Mouse (Mus musculus): ENCODE data around the gene Arhgap22. TPM values are rescaled to one million over a fixed set of nuclear protein-coding genes. Genes with fewer than 3 reads are reported as not detected.
A peak's percentile ranks its signal among the peaks of the same experiment; 100 is the strongest.

Gene Arhgap22
- total RNA-seq, 2 experiments from 2014 or later = 9.9 to 10.9 TPM

DNA sequence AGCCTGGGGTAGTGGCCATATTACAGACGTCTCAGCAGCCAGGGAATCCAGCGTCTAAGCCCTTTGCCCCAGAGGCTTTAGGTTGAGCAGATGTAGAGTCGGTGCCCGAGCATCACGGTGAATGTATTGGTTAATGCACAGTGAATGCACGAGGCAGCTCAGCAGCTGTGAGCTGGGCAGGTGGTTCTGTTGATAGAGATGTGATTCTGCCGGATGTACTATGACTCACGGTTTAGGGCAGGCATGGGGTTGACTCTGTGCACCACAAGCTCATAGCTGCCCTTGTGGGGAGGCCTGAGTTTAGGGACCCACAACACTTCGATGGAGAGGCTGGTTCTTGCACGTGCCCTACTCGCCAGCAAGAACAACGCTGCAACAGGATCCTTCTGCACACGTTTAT, 51.0 kb downstream of the Arhgap22 start:
- no peak for DNase-seq (ENCODE audit: low spot score in 2 of 2)

DNA sequence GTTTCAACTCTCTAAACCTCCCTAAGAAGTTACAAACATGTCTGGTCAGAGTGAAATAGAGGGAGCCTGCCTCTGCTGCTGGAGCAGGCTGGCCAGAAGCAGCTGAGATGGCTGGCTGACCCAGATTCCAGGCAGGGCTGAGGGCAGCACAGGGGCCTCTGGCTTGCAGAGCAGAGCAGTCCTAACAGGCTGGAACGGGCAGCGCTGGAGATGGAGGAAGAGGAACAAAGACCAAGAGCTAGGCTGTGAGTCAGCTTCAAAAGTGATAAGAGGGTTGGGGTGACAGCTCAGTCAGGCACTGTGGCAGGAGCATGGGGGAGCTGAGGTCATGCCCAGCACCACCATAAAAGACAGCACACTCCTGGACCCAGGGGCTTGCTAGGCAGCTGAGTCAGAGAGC, 62.4 kb downstream of the Arhgap22 start:
- DNase-seq (ENCODE audit: low spot score in 2 of 2) = no peak

DNA sequence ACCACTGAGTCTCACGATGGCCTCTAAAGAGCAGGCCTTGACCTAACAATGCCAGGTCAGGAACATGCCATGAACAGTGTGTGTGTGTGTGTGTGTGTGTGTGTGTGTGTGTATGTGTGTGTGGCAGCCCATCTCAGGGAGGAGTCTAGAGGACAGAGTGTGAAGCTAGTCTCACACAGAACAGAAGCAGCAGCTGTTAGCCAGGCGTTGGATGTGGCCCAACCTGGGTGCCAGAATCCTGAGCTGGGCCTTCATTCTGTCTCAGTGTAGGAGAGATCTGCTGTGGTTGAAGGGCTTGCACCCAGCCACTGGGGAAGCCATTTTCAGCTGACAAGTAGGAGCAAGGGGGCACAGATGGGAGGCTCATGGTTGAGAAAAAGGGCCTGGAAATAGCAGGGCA, 64.5 kb downstream of the Arhgap22 start:
- no peak for DNase-seq (ENCODE audit: low spot score in 2 of 2)

DNA sequence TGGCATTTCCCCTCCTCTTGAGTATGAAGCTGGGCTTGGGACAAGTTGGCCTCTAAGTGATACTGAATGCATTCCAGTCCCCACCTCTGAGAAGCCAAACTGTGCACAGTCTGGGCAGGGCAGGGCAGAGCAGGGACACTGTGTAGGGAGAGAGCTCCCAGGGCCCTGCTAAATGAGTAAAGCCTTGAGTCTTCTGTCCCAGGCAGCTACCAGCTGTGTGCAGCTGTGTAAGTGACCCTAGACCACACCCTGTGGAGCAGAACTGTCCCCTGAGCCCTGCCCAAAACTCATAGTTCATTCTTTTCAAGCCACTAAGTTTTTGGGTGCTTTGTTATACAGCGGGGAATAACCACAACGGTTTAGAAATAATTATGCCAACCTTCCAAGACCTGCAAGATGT, 67.1 kb downstream of the Arhgap22 start:
- DNase-seq (ENCODE audit: low spot score in 2 of 2) = no peak

DNA sequence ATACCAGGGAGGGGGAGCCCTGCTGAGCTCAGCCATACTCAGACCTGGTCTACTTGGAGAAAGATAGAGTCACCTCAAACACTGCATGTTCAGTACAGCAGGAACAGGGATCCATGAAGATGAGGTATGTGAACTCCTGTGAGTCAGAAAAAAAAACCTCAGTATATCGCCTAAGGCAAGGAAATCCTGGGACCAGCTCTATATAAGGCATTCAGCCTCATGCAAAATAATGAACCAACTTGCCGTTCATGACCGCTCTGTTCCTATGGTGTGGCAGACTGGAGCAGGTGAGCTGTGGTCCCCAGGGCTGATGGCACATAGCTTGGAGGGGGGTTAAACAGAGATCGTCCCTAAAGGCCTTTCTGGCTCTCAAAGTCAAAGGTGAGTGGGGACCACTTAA, 68.6 kb downstream of the Arhgap22 start:
- DNase-seq (ENCODE audit: low spot score in 2 of 2) = no peak

DNA sequence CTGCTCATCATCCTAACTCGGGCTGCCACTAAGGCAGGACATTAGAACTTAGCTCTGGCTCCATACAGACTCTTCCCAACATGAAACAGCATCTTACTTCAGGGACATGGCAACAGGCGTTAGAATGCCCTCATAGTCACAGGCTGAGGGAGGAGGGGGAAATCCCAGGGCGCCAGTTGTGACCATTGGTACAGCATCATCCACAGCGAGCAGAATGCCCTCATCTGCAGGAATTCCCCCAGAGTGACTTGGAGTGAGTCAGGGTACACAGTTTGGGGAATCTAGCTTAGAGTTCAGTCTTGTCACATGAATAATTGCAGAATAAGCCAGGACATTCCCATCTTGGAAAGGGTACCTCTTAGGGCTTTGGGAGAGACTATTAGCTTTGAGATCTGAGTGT, 74.1 kb downstream of the Arhgap22 start:
- DNase-seq (ENCODE audit: low spot score in 2 of 2) = no peak

DNA sequence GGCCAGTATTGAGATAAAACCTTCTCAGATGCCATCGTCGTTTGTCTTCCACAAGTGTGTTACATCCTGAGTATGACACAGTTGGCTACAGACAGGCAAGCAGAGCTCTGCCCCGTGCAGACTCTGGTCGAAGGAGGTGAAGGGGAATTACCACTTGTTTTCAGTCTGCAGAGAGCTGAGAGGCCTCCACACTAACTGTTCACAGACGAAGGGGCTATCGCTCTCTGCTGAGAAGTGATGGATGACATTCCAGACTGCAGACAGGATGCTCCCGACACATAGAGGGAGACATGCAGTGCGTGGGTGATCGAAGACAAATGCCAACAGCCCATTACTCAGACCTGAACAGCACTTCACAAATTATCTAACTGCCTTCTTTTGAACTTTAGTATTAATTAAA, 76.2 kb downstream of the Arhgap22 start:
- no peak for DNase-seq (ENCODE audit: low spot score in 2 of 2)

DNA sequence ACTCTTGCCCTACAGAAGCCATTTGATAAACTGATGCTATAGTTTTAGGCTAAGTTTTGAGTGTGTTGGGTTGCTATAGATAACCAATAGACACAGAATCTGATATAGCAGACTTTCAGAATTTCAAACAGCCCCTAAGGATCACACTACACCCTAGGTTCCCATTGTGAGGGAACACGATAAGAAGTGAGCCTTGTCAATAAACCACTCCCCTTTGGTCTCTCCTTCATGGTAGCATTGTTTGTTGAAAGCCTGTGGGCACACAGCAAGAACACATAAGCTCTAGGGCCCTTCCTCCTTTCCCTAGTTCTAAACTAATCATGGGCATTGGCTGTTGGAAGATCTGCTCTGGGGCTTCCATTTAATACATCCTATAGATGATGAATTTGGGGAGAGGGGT, 80.7 kb downstream of the Arhgap22 start:
- no peak for DNase-seq (ENCODE audit: low spot score in 2 of 2)

DNA sequence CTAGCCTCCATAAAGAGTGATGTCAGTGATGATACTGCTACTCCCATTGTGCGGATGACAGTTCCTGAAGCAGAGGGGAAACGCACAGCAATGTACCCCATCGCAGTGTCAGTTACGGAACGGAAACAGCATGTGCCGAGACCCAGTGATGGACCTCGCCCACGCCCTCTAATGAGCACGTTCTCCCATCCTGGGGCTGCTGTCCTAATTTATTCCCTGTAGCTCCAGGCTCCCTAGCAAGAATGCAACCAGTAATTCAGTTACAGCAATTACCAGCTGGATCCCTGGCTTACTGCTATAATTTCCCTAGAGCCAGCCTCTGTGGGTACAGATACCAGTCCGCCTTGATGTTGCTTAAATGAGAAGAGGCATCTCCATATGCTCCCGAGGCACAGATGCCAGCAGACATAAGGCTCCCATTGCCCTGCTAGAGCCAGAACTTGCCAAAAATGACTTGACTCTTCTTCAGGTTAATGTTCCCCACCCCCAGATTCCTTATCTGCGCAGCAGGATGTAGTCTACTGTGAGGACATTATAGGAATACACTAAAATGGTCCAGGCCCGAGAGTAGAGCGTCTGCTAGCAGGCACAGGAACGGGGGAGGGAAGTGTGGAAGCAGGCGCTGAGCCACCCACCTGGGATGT, 83.0 kb downstream of the Arhgap22 start:
- peak; percentile 58 to 74 for DNase-seq (ENCODE audit: low spot score in 2 of 2)

DNA sequence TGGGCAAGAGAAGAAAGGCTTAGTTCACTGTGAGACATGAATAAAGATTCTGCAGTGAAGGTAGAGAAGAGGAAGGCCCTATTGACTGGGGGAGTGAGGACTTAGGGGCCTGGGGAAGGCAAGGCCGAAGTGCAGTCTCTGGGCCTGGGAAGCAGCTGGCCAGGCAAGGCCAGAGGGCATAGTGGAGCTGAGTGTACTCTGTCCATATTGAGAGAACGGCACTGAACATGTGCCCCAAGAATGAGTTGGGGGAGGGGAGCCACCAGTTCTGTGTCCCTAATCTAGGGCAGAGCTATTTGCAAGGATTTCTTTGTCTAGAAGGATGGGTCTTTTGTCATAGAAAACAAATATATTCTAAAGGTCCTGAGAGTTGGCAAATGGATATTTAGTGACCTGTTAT, 86.8 kb downstream of the Arhgap22 start:
- DNase-seq (ENCODE audit: low spot score in 2 of 2) = no peak

DNA sequence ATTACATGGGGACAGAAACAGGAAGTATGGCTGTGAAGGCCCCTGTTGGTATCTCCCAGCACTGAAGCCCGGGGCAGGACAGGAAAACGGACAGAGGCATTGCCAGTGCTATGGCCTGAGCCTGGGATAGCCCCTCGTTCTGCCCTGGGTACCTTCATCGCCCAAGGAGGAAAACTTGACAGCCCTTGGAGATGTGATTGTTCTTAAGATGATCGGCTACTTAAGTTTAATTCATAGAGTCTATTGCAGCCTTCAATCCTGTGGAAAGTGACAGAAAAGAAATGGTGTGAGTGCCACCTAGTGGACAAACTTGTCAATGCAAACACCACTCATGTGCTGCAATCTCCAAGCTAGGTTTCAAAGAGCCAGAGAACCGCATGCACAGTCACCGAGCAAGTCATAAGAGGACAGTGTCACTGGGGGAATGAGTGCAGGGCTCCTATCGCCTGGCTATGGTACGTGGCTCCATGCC, 89.6 kb downstream of the Arhgap22 start:
- DNase-seq (ENCODE audit: low spot score in 2 of 2) = peak; percentile 83 to 91

DNA sequence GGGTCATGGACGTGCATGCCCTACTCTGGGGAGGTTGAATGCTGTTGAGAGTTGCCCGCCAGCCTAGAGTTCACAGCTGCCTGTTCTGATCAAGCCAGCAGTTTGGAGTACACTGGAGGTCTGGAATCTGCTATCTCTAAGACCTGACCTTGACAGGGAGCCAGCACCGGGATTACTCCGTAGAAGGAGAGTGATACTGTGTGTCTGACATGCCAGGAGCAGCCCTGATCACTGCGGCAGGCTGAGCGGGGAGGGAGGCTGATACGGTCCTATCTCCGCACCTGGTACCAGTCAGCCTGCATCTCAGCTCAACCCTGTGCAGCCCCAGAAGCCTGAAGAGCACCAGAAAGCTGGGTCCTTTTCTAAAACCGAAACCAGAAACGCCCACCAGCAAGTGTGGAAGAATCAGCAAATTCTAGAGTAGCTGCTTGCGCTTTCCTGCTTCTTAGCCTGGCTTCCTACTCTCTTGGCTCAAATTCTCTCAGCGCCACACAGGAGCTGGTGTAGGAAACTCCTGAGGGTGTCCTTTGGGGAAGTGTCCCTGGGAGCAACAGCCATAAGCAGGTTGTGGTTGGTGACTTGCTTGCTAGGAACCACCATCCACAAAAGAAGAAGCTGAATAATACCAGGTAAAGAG, 91.9 kb downstream of the Arhgap22 start:
- no peak for DNase-seq (ENCODE audit: low spot score in 2 of 2)

DNA sequence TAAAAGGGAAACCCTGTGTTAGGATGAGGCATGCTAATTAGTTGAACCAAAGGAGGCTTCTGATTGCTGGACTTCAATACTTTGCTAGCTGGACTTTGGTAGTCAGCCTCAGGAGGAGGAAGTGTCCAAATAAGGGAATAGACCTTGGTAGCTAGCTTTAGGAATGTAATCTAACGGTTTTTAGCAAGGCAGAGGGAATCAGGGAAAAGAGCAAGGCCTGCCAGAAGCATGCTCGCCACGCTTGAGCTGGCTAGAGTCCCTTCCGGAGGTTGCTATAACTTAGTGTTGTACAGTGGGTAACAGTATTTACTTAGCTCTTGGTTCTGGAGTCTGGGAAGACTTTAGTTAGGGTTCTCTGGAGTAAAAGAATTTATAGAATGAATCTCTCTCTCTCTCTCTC, 96.9 kb downstream of the Arhgap22 start:
- no peak for DNase-seq (ENCODE audit: low spot score in 2 of 2)

DNA sequence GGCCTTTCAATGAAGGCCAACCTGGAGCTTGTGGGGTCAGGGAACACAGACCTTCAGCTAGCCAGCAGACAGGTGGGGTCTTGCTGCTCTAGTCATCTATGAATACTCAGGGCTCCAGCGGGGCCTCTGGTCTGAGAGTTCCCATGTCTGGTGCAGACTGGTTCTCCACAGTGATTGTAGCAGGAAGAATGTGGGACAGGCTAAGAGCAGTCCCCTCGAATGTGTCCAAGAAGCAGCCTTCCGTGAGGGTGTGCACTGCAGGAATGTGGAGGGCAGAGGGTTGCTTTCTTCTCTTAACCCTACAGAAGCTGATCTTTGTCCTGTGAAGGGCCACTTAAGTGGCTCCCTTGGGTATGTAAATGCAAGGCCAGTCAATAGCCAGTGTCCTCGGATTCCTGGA, 98.5 kb downstream of the Arhgap22 start:
- no peak for DNase-seq (ENCODE audit: low spot score in 2 of 2)

DNA sequence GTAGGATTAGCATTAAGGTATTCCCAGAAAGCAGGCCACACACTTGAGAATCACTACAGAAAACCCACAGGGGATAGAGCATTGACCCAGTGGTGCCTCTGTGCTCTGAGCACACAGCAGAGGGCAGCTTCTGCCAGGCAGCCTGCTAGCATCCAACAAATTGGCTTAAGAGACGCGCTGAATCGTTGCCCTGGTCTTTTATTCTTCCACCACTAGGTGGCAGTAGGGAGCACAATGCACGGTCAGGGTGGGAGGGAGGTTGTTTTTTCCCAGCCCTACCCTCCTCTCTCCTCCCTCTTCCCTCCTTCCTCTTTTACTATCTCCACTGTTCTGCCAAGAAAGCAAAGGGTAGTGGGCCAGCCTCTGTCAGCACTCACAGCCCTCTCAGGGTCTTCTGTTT, 99.8 kb downstream of the Arhgap22 start:
- peak; percentile 81 for DNase-seq (ENCODE audit: low spot score in 2 of 2)

DNA sequence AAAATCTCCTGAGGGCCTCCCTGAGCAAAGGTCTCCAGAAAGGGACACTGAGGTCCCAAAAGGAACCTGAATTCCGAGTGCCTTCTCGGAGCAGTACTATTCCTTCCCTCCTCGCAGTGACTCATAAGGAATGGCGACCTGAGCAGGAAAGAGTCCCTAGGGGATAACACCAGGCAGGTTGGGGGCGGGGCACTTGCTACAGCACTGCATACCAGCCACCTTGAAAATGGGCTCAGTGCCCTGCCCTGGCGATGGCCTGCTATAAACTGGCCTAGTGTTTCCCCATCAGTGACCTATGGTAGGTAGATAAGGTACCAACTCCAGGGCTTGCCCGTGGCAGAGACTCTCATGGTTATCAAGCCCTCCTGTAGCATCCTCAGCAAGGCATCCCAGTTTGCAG, 100.3 kb downstream of the Arhgap22 start:
- no peak for DNase-seq (ENCODE audit: low spot score in 2 of 2)

DNA sequence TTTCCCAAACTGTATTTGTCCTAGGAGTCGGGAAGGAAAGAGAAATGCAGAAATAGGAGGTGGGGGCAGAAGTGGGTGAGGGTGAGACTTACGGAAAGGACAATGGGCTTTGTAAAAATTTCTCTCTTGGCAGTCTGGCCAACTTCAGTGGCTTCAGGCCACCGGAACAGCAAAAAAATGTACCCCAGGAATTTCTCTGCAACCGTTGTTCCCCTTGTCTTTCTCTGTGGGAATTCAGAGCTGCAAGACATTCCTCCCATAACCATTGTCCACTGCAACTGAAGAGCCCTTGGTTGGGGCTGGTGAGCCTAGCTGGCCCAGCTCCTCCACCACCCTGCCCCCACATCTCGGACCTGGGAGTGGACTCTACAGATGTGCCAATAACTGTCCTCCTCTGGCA, 101.3 kb downstream of the Arhgap22 start:
- no peak for DNase-seq (ENCODE audit: low spot score in 2 of 2)

DNA sequence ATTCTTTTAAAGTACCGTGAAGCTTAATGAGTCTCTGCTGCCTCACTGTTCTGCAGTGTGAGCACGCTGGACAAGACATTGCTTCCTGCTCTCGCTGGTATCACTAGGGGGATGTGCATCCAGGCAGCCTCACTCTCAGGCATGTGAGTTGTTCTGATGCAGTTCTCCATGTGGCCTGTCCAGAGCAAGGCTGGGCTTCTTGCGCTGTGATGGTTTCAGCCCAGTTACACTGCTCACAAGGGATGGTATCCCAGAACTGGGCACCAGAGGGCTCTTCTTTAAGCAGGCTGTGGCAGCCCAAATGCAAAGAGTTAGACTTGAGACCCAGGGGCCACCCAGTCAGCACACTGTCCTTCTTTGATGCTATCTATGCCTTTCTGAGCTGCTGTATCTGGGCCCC, 101.9 kb downstream of the Arhgap22 start:
- no peak for DNase-seq (ENCODE audit: low spot score in 2 of 2)

DNA sequence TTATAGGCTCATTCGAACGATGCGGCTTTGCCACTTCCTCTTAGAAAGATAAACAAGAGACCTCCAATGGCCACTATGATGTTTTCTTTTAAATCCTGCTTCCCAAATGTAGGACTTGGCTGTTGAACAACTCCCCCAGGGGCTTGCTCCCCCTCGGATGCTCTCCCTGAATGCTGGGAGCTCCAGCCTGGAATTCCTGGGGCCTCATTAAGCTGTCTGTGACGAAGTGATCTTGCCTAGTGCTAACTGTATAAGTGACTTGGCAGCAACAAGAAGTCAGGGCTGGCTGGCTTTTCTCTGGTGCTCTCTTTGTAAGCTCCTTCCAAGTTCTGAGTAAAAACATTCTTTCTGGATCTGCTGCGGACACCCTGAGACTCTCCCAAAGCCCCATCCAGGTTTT, 104.1 kb downstream of the Arhgap22 start:
- no peak for DNase-seq (ENCODE audit: low spot score in 2 of 2)

DNA sequence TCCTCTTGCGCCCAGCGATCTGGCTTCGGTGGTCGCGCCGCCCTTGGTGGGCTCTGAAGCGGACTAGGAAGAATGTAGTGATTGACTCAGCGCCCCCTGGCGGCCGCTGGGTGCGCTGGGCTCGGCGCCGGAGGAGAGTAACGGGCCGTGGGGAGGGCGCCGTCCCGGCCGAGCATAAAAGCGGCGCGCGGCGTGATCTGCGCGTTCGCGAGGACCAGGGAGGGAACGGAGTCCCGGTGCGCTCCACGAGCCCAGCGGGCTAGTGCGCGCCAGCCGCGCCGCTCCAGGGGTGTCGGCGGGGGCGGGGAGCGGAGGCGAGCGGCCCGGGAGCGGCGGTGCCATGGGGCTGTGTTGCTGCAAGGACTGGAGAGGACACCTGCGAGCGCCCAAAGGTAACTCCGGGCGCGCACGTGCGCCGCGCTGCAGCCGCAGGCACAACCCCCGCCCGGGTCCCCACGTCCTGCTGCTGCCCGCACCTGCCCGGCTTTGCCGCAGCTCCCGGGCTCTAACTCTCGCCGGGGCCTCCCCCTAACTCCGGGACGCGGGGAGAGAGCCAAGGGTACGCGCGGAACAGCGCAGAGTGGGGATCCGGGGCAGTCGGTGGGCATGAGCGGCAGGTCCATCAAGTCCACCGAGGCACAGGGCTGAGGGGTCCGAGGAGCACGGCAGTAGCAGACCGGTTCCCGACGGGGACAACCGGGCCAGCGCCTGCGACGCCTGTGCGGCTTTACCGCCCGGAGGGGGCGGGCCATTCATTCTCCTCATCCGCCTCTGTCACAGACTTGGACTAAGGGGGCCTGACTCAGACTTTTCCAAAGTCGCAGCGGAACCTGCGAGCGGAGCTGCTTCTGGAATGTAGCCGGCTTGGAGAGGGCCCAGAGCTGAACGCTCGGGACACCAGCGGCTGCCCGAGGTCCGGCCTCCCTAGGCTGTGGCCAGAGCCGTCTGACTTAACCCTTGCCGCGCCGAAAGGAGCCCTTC, 106.0 kb downstream of the Arhgap22 start:
- peak; percentile 57 to 62 for DNase-seq (ENCODE audit: low spot score in 2 of 2)

DNA sequence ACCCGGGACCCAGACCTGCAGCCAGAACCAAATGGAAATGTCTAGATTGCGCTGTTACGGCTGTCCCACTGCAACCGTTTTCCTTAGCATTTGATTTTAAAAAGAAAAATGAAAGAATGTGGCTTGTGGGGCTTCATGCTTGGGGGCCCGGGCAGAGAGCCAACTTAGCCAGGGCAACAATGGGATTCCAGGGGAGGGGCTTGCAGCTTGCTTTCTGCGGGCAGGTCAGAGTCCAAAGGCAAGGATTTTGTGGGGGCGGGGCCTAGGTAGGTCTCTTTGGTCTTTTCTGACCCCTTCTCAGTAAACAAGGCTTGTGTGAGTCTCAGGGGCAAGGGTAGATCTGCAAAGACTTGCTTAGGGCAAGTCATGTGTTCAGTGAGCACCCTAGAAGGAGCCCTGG, 107.0 kb downstream of the Arhgap22 start:
- no peak for DNase-seq (ENCODE audit: low spot score in 2 of 2)

DNA sequence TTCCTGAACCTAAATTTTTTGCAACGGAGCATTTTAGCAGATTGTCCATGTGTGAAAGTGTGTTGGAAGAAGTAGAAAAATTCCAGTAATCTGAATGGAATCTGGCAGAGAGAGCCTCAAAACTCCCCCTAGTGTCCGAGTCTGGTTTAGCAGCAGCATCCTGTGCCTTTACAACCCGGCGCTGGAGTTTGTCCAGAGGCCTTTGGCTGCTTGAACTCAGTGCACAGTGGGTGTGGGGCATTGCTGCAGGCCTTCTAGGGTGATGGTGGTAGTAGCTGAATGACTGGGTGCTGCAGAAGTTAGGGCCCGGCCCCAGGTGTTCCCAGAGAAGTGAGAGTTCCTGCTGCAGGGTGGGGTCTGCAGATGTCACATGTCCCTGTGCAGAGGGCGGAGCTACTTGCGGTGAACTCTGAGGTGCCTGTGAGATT, 108.8 kb downstream of the Arhgap22 start:
- DNase-seq (ENCODE audit: low spot score in 2 of 2) = peak; percentile 57 to 58
